ENCODE assay signal across 9 mouse cellular contexts in genomic region chr9:54736284-54736701, GRCm38 (mm10). TPM values are rescaled to one million over a fixed set of nuclear protein-coding genes. Genes with fewer than 3 reads are reported as not detected.
DNase-seq lines count a peak whose midpoint lies in the region; ATAC-seq and TF ChIP-seq lines count a peak whose summit lies in the region.
"Had no signal": no experiment of that assay in that cellular context is flagged by ENCODE, and none has a peak within 500 bp of the region (broad histone marks: within the 10 kb centered on the region; RNA-seq: fewer than 3 reads in every experiment).

No protein-coding gene starts in this region.

- TF ChIP-seq CTCF in liver, adult 2 months (IDR thresholded peaks at IDR 0.05; ENCODE audit: low read depth, low read length): peak; percentile 78

- H3K4me3 ChIP-seq in midbrain, embryonic 14.5 days (replicated peaks; ENCODE audit: low read depth, low read length): no peak overlapping the region
- H3K4me3 ChIP-seq in midbrain, embryonic 15.5 days: no peak overlapping the region
- peak overlapping the region; percentile 16 for H3K4me3 ChIP-seq in heart, embryonic 16.5 days (ENCODE audit: low read length)
- no peak overlapping the region for H3K4me3 ChIP-seq in liver, adult 2 months (ENCODE audit: insufficient read depth, low read depth, low read length)
- H3K4me3 ChIP-seq: limb, embryonic 12.5 days had no signal

- no peaks in the 10 kb centered on the region for H3K27me3 ChIP-seq in midbrain, embryonic 14.5 days (ENCODE audit: control insufficient read depth, insufficient read depth, low read length)
- H3K27me3 ChIP-seq in midbrain, embryonic 15.5 days (replicated peaks): no peaks in the 10 kb centered on the region
- no peaks in the 10 kb centered on the region for H3K27me3 ChIP-seq in heart, embryonic 16.5 days (ENCODE audit: control insufficient read depth, insufficient read depth, low read length)
- no peaks in the 10 kb centered on the region for H3K27me3 ChIP-seq in liver, adult 2 months (ENCODE audit: control insufficient read depth, insufficient read depth, low read length)
- H3K27me3 ChIP-seq: limb, embryonic 12.5 days had no signal

- no peak overlapping the region for H3K4me2 ChIP-seq in midbrain, embryonic 14.5 days (ENCODE audit: low read length)
- H3K4me2 ChIP-seq in midbrain, embryonic 15.5 days: no peak overlapping the region
- H3K4me2 ChIP-seq in heart, embryonic 16.5 days (ENCODE audit: low read depth, low read length): peak overlapping the region; percentile 55
- H3K4me2 ChIP-seq: limb, embryonic 12.5 days had no signal

- no peaks in the 10 kb centered on the region for H3K36me3 ChIP-seq in midbrain, embryonic 14.5 days (ENCODE audit: control insufficient read depth, insufficient read depth, low read length)
- no peaks in the 10 kb centered on the region for H3K36me3 ChIP-seq in midbrain, embryonic 15.5 days (replicated peaks)
- H3K36me3 ChIP-seq in heart, embryonic 16.5 days (ENCODE audit: control insufficient read depth, insufficient read depth): no peaks in the 10 kb centered on the region
- no peaks in the 10 kb centered on the region for H3K36me3 ChIP-seq in liver, adult 2 months (ENCODE audit: control insufficient read depth, insufficient read depth, low read length)
- H3K36me3 ChIP-seq: limb, embryonic 12.5 days had no signal

- H3K9me3 ChIP-seq in midbrain, embryonic 14.5 days (ENCODE audit: control insufficient read depth, low read length): no peaks in the 10 kb centered on the region
- no peaks in the 10 kb centered on the region for H3K9me3 ChIP-seq in midbrain, embryonic 15.5 days
- H3K9me3 ChIP-seq in heart, embryonic 16.5 days (replicated peaks; ENCODE audit: control insufficient read depth, low read length): no peaks in the 10 kb centered on the region
- H3K9me3 ChIP-seq: limb, embryonic 12.5 days had no signal

- no peak overlapping the region for H3K9ac ChIP-seq in midbrain, embryonic 14.5 days (replicated peaks; ENCODE audit: low read length)
- H3K9ac ChIP-seq in midbrain, embryonic 15.5 days: no peak overlapping the region
- peak overlapping the region; percentile 49; the same call in 1 of the 2 replicates for H3K9ac ChIP-seq in heart, embryonic 16.5 days (ENCODE audit: low read length)
- H3K9ac ChIP-seq in liver, adult 2 months (ENCODE audit: low read depth, low read length): no peak overlapping the region
- H3K9ac ChIP-seq: limb, embryonic 12.5 days had no signal

- peaks cover 8% of the 10 kb centered on the region; the same call in 1 of the 2 replicates for H3K79me2 ChIP-seq in liver, adult 2 months (ENCODE audit: control insufficient read depth, insufficient read depth, low read length)

- DNase-seq in midbrain, embryonic 14.5 days: peak; percentile 89
- peak; percentile 91 for DNase-seq in R1 (ENCODE audit: low read depth, low spot score)
- peak; percentile 74 to 78 for DNase-seq in cerebellum, postnatal 10 days
- peak; percentile 59 for DNase-seq in liver, adult 2 months (ENCODE audit: extremely low read depth, low read depth, low spot score)
- peak; percentile 65 for DNase-seq in retina, postnatal 7 days (ENCODE audit: low read depth, low spot score)

- no peak overlapping the region for H3K27ac ChIP-seq in midbrain, embryonic 14.5 days (replicated peaks; ENCODE audit: low read depth, low read length)
- no peak overlapping the region for H3K27ac ChIP-seq in midbrain, embryonic 15.5 days
- no peak overlapping the region for H3K27ac ChIP-seq in heart, embryonic 16.5 days (ENCODE audit: low read length)
- no peak overlapping the region for H3K27ac ChIP-seq in liver, adult 2 months (replicated peaks; ENCODE audit: insufficient read depth, low read depth, low read length)
- H3K27ac ChIP-seq: limb, embryonic 12.5 days had no signal

- 20% methylated on average over 9 of the region's 9 CpGs for WGBS in midbrain, embryonic 14.5 days
- 22% methylated on average over 9 of the region's 9 CpGs for WGBS in midbrain, embryonic 15.5 days
- 12% methylated on average over 9 of the region's 9 CpGs for WGBS in heart, embryonic 16.5 days
- 27% methylated on average over 9 of the region's 9 CpGs for WGBS in liver, adult 2 months

- peaks cover 9% of the 10 kb centered on the region for H3K4me1 ChIP-seq in midbrain, embryonic 14.5 days (ENCODE audit: control insufficient read depth, insufficient read depth, low read length)
- peaks cover 16% of the 10 kb centered on the region for H3K4me1 ChIP-seq in midbrain, embryonic 15.5 days
- peaks cover 19% of the 10 kb centered on the region for H3K4me1 ChIP-seq in heart, embryonic 16.5 days (ENCODE audit: control insufficient read depth, insufficient read depth, low read length)
- peaks cover 12% of the 10 kb centered on the region; the same call in 1 of the 2 replicates for H3K4me1 ChIP-seq in liver, adult 2 months (ENCODE audit: control insufficient read depth, insufficient read depth, low read length)

- TF ChIP-seq POLR2A in liver, adult 2 months (IDR thresholded peaks at IDR 0.05; ENCODE audit: extremely low read depth, insufficient read depth, low read length): no peak

- ATAC-seq in midbrain, embryonic 14.5 days (ENCODE audit: low FRiP score, low TSS enrichment): no peak
- no peak for ATAC-seq in midbrain, embryonic 15.5 days (replicated peaks)
- ATAC-seq in heart, embryonic 16.5 days (replicated peaks; ENCODE audit: extremely low read depth, insufficient read depth, low FRiP score): no peak
- no peak for ATAC-seq in frontal cortex, adult (ENCODE audit: low TSS enrichment)

RNA-seq across cellular contexts. Expression of gene Wdr61, which starts 2.0 kb away (rescaled TPM):
- polyA plus RNA-seq in midbrain, embryonic 14.5 days (2014; fragmentation: Nextera tagmentation; extraction: Ambion mirVana): 111 and 114 TPM in 2 replicates
- polyA plus RNA-seq in midbrain, embryonic 15.5 days (2015; fragmentation: Nextera tagmentation; extraction: Ambion mirVana): 89.8 and 95.0 TPM in 2 replicates
- 90.3 and 101 TPM in 2 replicates for polyA plus RNA-seq in heart, embryonic 16.5 days (2015; fragmentation: Nextera tagmentation; extraction: Ambion mirVana)
- 83.5 and 86.2 TPM in 2 replicates for total RNA-seq in liver, adult 2 months (2014; rRNA removed)
- polyA plus RNA-seq in liver, adult 2 months (2012; rRNA removed): 38.4 and 38.6 TPM in 2 replicates

RNA-seq across cellular contexts. Expression of gene Crabp1, which starts 28.3 kb away (rescaled TPM):
- 34.8 and 35.1 TPM in 2 replicates for polyA plus RNA-seq in midbrain, embryonic 14.5 days (2014; fragmentation: Nextera tagmentation; extraction: Ambion mirVana)
- 22.4 and 25.1 TPM in 2 replicates for polyA plus RNA-seq in midbrain, embryonic 15.5 days (2015; fragmentation: Nextera tagmentation; extraction: Ambion mirVana)
- polyA plus RNA-seq in heart, embryonic 16.5 days (2015; fragmentation: Nextera tagmentation; extraction: Ambion mirVana): 6.5 and 7.6 TPM in 2 replicates
- total RNA-seq in liver, adult 2 months (2014; rRNA removed): not detected in 2 replicates
- polyA plus RNA-seq in liver, adult 2 months (2012; rRNA removed): not detected in 2 replicates

RNA-seq across cellular contexts. Expression of gene Dnaja4, which starts 37.6 kb away (rescaled TPM):
- 5.0 TPM in 2 replicates for polyA plus RNA-seq in midbrain, embryonic 14.5 days (2014; fragmentation: Nextera tagmentation; extraction: Ambion mirVana)
- 7.1 and 7.2 TPM in 2 replicates for polyA plus RNA-seq in midbrain, embryonic 15.5 days (2015; fragmentation: Nextera tagmentation; extraction: Ambion mirVana)
- 30.1 and 30.2 TPM in 2 replicates for polyA plus RNA-seq in heart, embryonic 16.5 days (2015; fragmentation: Nextera tagmentation; extraction: Ambion mirVana)
- 2.7 and 3.5 TPM in 2 replicates for total RNA-seq in liver, adult 2 months (2014; rRNA removed)
- 1.3 and 2.2 TPM in 2 replicates for polyA plus RNA-seq in liver, adult 2 months (2012; rRNA removed)
